10 mouse cellular contexts compared by ENCODE assay signal in genomic region chr2:153929871-153930413, GRCm38 (mm10). TPM values are rescaled to one million over a fixed set of nuclear protein-coding genes. Genes with fewer than 3 reads are reported as not detected.
DNase-seq lines count a peak whose midpoint lies in the region; ATAC-seq and TF ChIP-seq lines count a peak whose summit lies in the region.
"Had no signal": no experiment of that assay in that cellular context is flagged by ENCODE, and none has a peak within 500 bp of the region (broad histone marks: within the 10 kb centered on the region; RNA-seq: fewer than 3 reads in every experiment).

No protein-coding gene starts in this region.

- no peaks in the 10 kb centered on the region for H3K27me3 ChIP-seq in cerebellum, adult 2 months (ENCODE audit: control insufficient read depth, insufficient read depth, low read length)
- no peaks in the 10 kb centered on the region for H3K27me3 ChIP-seq in limb, embryonic 11.5 days (ENCODE audit: control insufficient read depth, insufficient read depth, low read length)
- no peaks in the 10 kb centered on the region for H3K27me3 ChIP-seq in neural tube, embryonic 11.5 days (ENCODE audit: control insufficient read depth, insufficient read depth, low read length)

- H3K36me3 ChIP-seq in limb, embryonic 11.5 days (ENCODE audit: control insufficient read depth, insufficient read depth, low read length) = no peaks in the 10 kb centered on the region
- H3K36me3 ChIP-seq in neural tube, embryonic 11.5 days (ENCODE audit: control insufficient read depth, insufficient read depth, low read length) = no peaks in the 10 kb centered on the region

- no peaks in the 10 kb centered on the region for H3K4me1 ChIP-seq in cerebellum, adult 2 months (ENCODE audit: control insufficient read depth, insufficient read depth, low read length)
- H3K4me1 ChIP-seq in limb, embryonic 11.5 days (ENCODE audit: control insufficient read depth, insufficient read depth, low read length) = no peaks in the 10 kb centered on the region
- no peaks in the 10 kb centered on the region for H3K4me1 ChIP-seq in neural tube, embryonic 11.5 days (ENCODE audit: control insufficient read depth, insufficient read depth, low read length)

- no peak overlapping the region for H3K27ac ChIP-seq in cerebellum, adult 2 months (ENCODE audit: insufficient read depth, low read length)
- no peak overlapping the region for H3K27ac ChIP-seq in limb, embryonic 11.5 days (replicated peaks; ENCODE audit: low read depth, low read length)
- no peak overlapping the region for H3K27ac ChIP-seq in neural tube, embryonic 11.5 days (ENCODE audit: low read depth, low read length)

- TF ChIP-seq CTCF in cerebellum, adult 2 months (IDR thresholded peaks at IDR 0.05; ENCODE audit: borderline replicate concordance, insufficient read depth, low read depth, low read length) = peak; percentile 91

- peak; percentile 37 for DNase-seq in layer of hippocampus, adult 11-12 months (ENCODE audit: low spot score)
- DNase-seq in layer of hippocampus, adult 9-11 months = no peak
- DNase-seq in NIH3T3 (ENCODE audit: low read depth) = peak; percentile 62
- DNase-seq in cerebellum, adult 2 months = peak; percentile 31 to 64
- DNase-seq in gastrocnemius, postnatal 10 days = peak; percentile 72
- peak; percentile 78 for DNase-seq in limb, embryonic 11.5 days (ENCODE audit: low spot score)
- peak; percentile 71 for DNase-seq in neural tube, embryonic 11.5 days (ENCODE audit: low spot score)
- peak; percentile 37 to 47 for DNase-seq in thymus, postnatal 36 days

- no peak for TF ChIP-seq POLR2A in cerebellum, adult 2 months (IDR thresholded peaks at IDR 0.05; ENCODE audit: borderline replicate concordance, insufficient read depth, low read length)

- H3K9ac ChIP-seq in limb, embryonic 11.5 days (ENCODE audit: low read length) = no peak overlapping the region
- H3K9ac ChIP-seq in neural tube, embryonic 11.5 days (ENCODE audit: low read length) = no peak overlapping the region

- no peaks in the 10 kb centered on the region for H3K9me3 ChIP-seq in limb, embryonic 11.5 days (ENCODE audit: control insufficient read depth, low read length)
- H3K9me3 ChIP-seq in neural tube, embryonic 11.5 days (ENCODE audit: control insufficient read depth, low read length) = no peaks in the 10 kb centered on the region

- no peak overlapping the region for H3K4me3 ChIP-seq in cerebellum, adult 2 months (replicated peaks; ENCODE audit: insufficient read depth, low read depth, low read length)
- H3K4me3 ChIP-seq in limb, embryonic 11.5 days (ENCODE audit: low read depth, low read length) = no peak overlapping the region
- H3K4me3 ChIP-seq in neural tube, embryonic 11.5 days (ENCODE audit: low read depth, low read length) = no peak overlapping the region
- H3K4me3 ChIP-seq: erythroblast, embryonic 14.5 days had no signal

- ATAC-seq in limb, embryonic 11.5 days (ENCODE audit: insufficient number of reproducible peaks, low FRiP score, low TSS enrichment, low read depth) = peak; percentile 44; the same call in 1 of the 2 replicates
- no peak for ATAC-seq in neural tube, embryonic 11.5 days (ENCODE audit: insufficient read depth, low FRiP score, low TSS enrichment)

- 42% methylated on average over 3 of the region's 3 CpGs for WGBS in cerebellum, adult 2 months
- WGBS in limb, embryonic 11.5 days = 49% methylated on average over 3 of the region's 3 CpGs
- 37% methylated on average over 3 of the region's 3 CpGs for WGBS in neural tube, embryonic 11.5 days

- no peak overlapping the region for H3K4me2 ChIP-seq in limb, embryonic 11.5 days (ENCODE audit: low read depth, severe bottlenecking)
- H3K4me2 ChIP-seq in neural tube, embryonic 11.5 days (ENCODE audit: low read depth) = no peak overlapping the region

RNA-seq across cellular contexts. Expression of gene Bpifb4, which starts 8.1 kb away (rescaled TPM):
- polyA plus RNA-seq in cerebellum, adult 2 months (2012; rRNA removed) = 0.05 and 0.13 TPM in 2 replicates
- total RNA-seq in gastrocnemius, postnatal 10 days (2021) = not detected
- not detected in 2 replicates for polyA plus RNA-seq in limb, embryonic 11.5 days (2014; fragmentation: Nextera tagmentation; extraction: Ambion mirVana)
- polyA plus RNA-seq in neural tube, embryonic 11.5 days (2014; fragmentation: Nextera tagmentation; extraction: Ambion mirVana) = not detected in 2 replicates
- polyA plus RNA-seq: erythroblast, embryonic 14.5 days; lung, embryonic 16.5 days had no signal

RNA-seq across cellular contexts. Expression of gene Bpifb3, which starts 11.9 kb away (rescaled TPM):
- not detected in 2 replicates for polyA plus RNA-seq in cerebellum, adult 2 months (2012; rRNA removed)
- not detected for total RNA-seq in gastrocnemius, postnatal 10 days (2021)
- not detected in 2 replicates for polyA plus RNA-seq in limb, embryonic 11.5 days (2014; fragmentation: Nextera tagmentation; extraction: Ambion mirVana)
- polyA plus RNA-seq in neural tube, embryonic 11.5 days (2014; fragmentation: Nextera tagmentation; extraction: Ambion mirVana) = not detected in 2 replicates
- polyA plus RNA-seq: erythroblast, embryonic 14.5 days; lung, embryonic 16.5 days had no signal

RNA-seq across cellular contexts. Expression of gene Bpifb6, which starts 29.8 kb away (rescaled TPM):
- polyA plus RNA-seq in cerebellum, adult 2 months (2012; rRNA removed) = 0.16 and 0.22 TPM in 2 replicates
- total RNA-seq in gastrocnemius, postnatal 10 days (2021) = not detected
- not detected in 2 replicates for polyA plus RNA-seq in limb, embryonic 11.5 days (2014; fragmentation: Nextera tagmentation; extraction: Ambion mirVana)
- polyA plus RNA-seq in neural tube, embryonic 11.5 days (2014; fragmentation: Nextera tagmentation; extraction: Ambion mirVana) = not detected in 2 replicates
- polyA plus RNA-seq: erythroblast, embryonic 14.5 days; lung, embryonic 16.5 days had no signal

RNA-seq across cellular contexts. Expression of gene Bpifa6, which starts 44.8 kb away (rescaled TPM):
- not detected in 2 replicates for polyA plus RNA-seq in cerebellum, adult 2 months (2012; rRNA removed)
- not detected for total RNA-seq in gastrocnemius, postnatal 10 days (2021)
- not detected in 2 replicates for polyA plus RNA-seq in limb, embryonic 11.5 days (2014; fragmentation: Nextera tagmentation; extraction: Ambion mirVana)
- polyA plus RNA-seq in neural tube, embryonic 11.5 days (2014; fragmentation: Nextera tagmentation; extraction: Ambion mirVana) = not detected in 2 replicates
- polyA plus RNA-seq: erythroblast, embryonic 14.5 days; lung, embryonic 16.5 days had no signal

RNA-seq across cellular contexts. Expression of gene Bpifb2, which starts 55.1 kb away (rescaled TPM):
- 0.31 and 0.59 TPM in 2 replicates for polyA plus RNA-seq in cerebellum, adult 2 months (2012; rRNA removed)
- not detected for total RNA-seq in gastrocnemius, postnatal 10 days (2021)
- polyA plus RNA-seq in limb, embryonic 11.5 days (2014; fragmentation: Nextera tagmentation; extraction: Ambion mirVana) = 0.11 TPM in 1 of 2 replicates, not detected in the other
- polyA plus RNA-seq in neural tube, embryonic 11.5 days (2014; fragmentation: Nextera tagmentation; extraction: Ambion mirVana) = not detected in 2 replicates
- polyA plus RNA-seq: erythroblast, embryonic 14.5 days; lung, embryonic 16.5 days had no signal
